Mouse (Mus musculus): ENCODE results near the gene Pdf.

GRCm38 (mm10) chr8:107086018-107086417 is 37.6 kb upstream of the Pdf start:
- no peak for TF ChIP-seq POLR2A (IDR thresholded peaks at IDR 0.05; ENCODE audit: low read depth, low read length)
- no peak for TF ChIP-seq CTCF (IDR thresholded peaks at IDR 0.05; ENCODE audit: extremely low read depth, insufficient read length, insufficient replicate concordance, low read depth, low read length)

All from small intestine, adult 2 months (tissue).